Mouse (Mus musculus): Measurements from ENCODE around the gene Sp8.

- TF ChIP-seq CTCF (IDR thresholded peaks at IDR 0.05; ENCODE audit: low read depth), result no peak
- TF ChIP-seq EP300 (IDR thresholded peaks at IDR 0.05; ENCODE audit: low read depth), result no peak
These were observed 36.7 kb downstream of the Sp8 start for GRCm38 (mm10) chr12:118882790-118883189.
